Mouse (Mus musculus) Patski (cell line): ENCODE measurements at regions not wholly inside any gene's neighbourhood (a gene's known extent, or its start where the extent isn't known, plus 50 kb on each side); places are given as distances from the start of the nearest gene placed in this dataset.

Experiments used
- ATAC-seq: fragments of 100-300 bp; one replicate; pipeline ENCODE4 v1.8.0; 2021
- CTCF ChIA-PET: fragments of 350-600 bp; sonication (Branson Sonifier 250); formaldehyde crosslinking; loops from one replicate; lab custom pipeline; 2022; ENCODE audit warnings: inconsistent platforms; lab: Charles Lee
- POLR2A ChIA-PET: fragments of 350-600 bp; sonication (Branson Sonifier 250); formaldehyde crosslinking; loops from one replicate; lab custom pipeline; 2022; ENCODE audit warnings: antibody characterized with exemption, inconsistent platforms; lab: Charles Lee
- DNase-seq: peaks from one replicate; pipeline ENCODE4 v3.0.0-alpha.2; 2011; ENCODE audit warnings: low read depth, low spot score
- H3K27me3 ChIP-seq: fragments of 371-371 bp; one replicate; pipeline ENCODE4 v1.5.1; 2021
- CTCF ChIP-seq: fragments of 100-300 bp; IDR thresholded peaks from one replicate; pipeline ENCODE4 v1.5.1; 2021
- in situ Hi-C: fragments of 300-500 bp; cut with MboI; formaldehyde crosslinking; loops from 3 replicates; pipeline ENCODE4 v1.11.1; 2018; ENCODE audit warnings: low pct_unique_long_range_greater_than_20kb, mixed read lengths

- peaks cover 10% of the 10 kb centered on the region for H3K27me3 ChIP-seq
- in situ Hi-C loops, result no loop called here
- ChIA-PET POLR2A (no interaction called here), CTCF (no interaction called here)
- DNase-seq, result no peak
- TF ChIP-seq CTCF, result no peak
- ATAC-seq, result no peak
These were observed 989.0 kb upstream of the H2afb3 start for GRCm38 (mm10) chrX:121301915-121302314.

- H3K27me3 ChIP-seq, result no peaks in the 10 kb centered on the region
- DNase-seq, result no peak
- TF ChIP-seq CTCF, result no peak
- ATAC-seq, result no peak
- POLR2A ChIA-PET, result no interaction called here
- CTCF ChIA-PET, result no interaction called here
- in situ Hi-C loops, result no loop called here
These were observed 978.3 kb upstream of the H2afb3 start for GRCm38 (mm10) chrX:121291239-121291638.

GRCm38 (mm10) chrX:121270071-121270470 is 957.2 kb upstream of the H2afb3 start:
- ATAC-seq, result no peak

GRCm38 (mm10) chrX:121269620-121270019 is 956.7 kb upstream of the H2afb3 start:
- no peak for ATAC-seq
- H3K27me3 ChIP-seq, result no peaks in the 10 kb centered on the region
- in situ Hi-C loops, result no loop called here
- CTCF ChIA-PET, result no interaction called here
- POLR2A ChIA-PET, result no interaction called here
- no peak for DNase-seq
- TF ChIP-seq CTCF, result no peak

More at GRCm38 (mm10) chrX:121270071-121270470, 957.2 kb upstream of the H2afb3 start:
- H3K27me3 ChIP-seq, result no peaks in the 10 kb centered on the region
- no peak for TF ChIP-seq CTCF
- DNase-seq, result no peak
- ChIA-PET POLR2A (no interaction called here), CTCF (no interaction called here)
- in situ Hi-C loops, result no loop called here

GRCm38 (mm10) chrX:121232142-121233000 is 919.5 kb upstream of the H2afb3 start:
- CTCF ChIA-PET, result interaction anchor here (1.3 to 1.6 kb wide), 2 partner anchors 9 to 67 kb away, joined by 3 to 4 read pairs; no protein-coding TSS in a partner anchor
- POLR2A ChIA-PET, result no interaction called here
- in situ Hi-C loops, result no loop called here
- ATAC-seq (no peak), DNase-seq (no peak)
- no peak for TF ChIP-seq CTCF
- no peaks in the 10 kb centered on the region for H3K27me3 ChIP-seq
